Mouse (Mus musculus): ENCODE measurements around the gene 1700013F07Rik. TPM values are rescaled to one million over a fixed set of nuclear protein-coding genes. Genes with fewer than 3 reads are reported as not detected.
"Not testable (repeated sequence)": the region's sequence is repeated elsewhere in the genome, so short reads cannot be mapped to it uniquely, and the experiment has no call there.

The 1700013F07Rik gene
- 0.49 and 0.63 TPM in 2 replicates for polyA plus RNA-seq (2016; fragmentation: Nextera tagmentation; extraction: Ambion mirVana)

- no peak for DNase-seq (ENCODE audit: low spot score)
- WGBS = 91% methylated on average over 6 of the region's 6 CpGs
- no peaks in the 10 kb centered on the region for H3K9me3 ChIP-seq (replicated peaks)
- no peaks in the 10 kb centered on the region for H3K36me3 ChIP-seq
- H3K27ac ChIP-seq (replicated peaks) = no peak within 1 kb of the TSS
- H3K4me3 ChIP-seq = no peak within 1 kb of the TSS
- H3K4me1 ChIP-seq = peaks cover 21% of the 10 kb centered on the region
- peaks cover 32% of the 10 kb centered on the region for H3K27me3 ChIP-seq (ENCODE audit: low read depth, poor library complexity, severe bottlenecking)
Observed at GRCm38 (mm10) chr3:108533951-108534350, at the start of gene 1700013F07Rik. 1700013F07Rik (plus strand) TSS chr3:108534150.

DNA sequence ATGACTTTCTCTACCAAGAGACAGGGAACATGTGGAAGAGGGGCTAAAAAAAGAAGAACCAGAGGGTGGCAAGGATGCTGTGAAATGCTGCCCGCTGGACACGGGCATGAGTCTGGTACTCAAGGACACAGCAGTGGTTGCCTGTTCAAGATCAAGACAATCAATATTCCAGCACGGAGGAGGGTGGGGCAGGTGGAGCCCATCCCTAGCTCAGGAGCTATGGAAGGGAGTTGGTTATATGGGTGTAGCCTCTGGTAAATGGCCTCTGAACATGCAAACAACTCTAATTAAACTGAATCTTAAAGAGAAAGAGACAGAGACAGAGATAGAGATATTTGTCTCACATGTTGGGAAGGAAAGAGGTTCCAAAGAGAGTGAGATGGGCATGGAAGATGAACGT, 49.2 kb upstream of the 1700013F07Rik start:
- no peaks in the 10 kb centered on the region for H3K9me3 ChIP-seq (replicated peaks)
- no peak for DNase-seq (ENCODE audit: low spot score)
- WGBS = 87% methylated on average over 4 of the region's 4 CpGs
- no peaks in the 10 kb centered on the region for H3K4me1 ChIP-seq
- H3K27ac ChIP-seq (replicated peaks) = no peak overlapping the region
- no peak overlapping the region for H3K4me3 ChIP-seq
- no peaks in the 10 kb centered on the region for H3K36me3 ChIP-seq
- H3K27me3 ChIP-seq (ENCODE audit: low read depth, poor library complexity, severe bottlenecking) = 0 out of 2 replicates have a peak, but pooled peaks cover 4% of the 10 kb centered on the region

GRCm38 (mm10) chr3:108489968-108490367, 44.0 kb upstream of the 1700013F07Rik start:
- Histone ChIP-seq H3K4me3 (no peak overlapping the region), H3K27me3 (ENCODE audit: low read depth, poor library complexity, severe bottlenecking) (0 out of 2 replicates have a peak, but pooled peaks cover 3% of the 10 kb centered on the region), H3K36me3 (no peaks in the 10 kb centered on the region), H3K27ac (replicated peaks) (no peak overlapping the region), H3K9me3 (replicated peaks) (no peaks in the 10 kb centered on the region), H3K4me1 (peaks cover 12% of the 10 kb centered on the region)
- no peak for DNase-seq (ENCODE audit: low spot score)
- 41% methylated on average over 3 of the region's 3 CpGs for WGBS

DNA sequence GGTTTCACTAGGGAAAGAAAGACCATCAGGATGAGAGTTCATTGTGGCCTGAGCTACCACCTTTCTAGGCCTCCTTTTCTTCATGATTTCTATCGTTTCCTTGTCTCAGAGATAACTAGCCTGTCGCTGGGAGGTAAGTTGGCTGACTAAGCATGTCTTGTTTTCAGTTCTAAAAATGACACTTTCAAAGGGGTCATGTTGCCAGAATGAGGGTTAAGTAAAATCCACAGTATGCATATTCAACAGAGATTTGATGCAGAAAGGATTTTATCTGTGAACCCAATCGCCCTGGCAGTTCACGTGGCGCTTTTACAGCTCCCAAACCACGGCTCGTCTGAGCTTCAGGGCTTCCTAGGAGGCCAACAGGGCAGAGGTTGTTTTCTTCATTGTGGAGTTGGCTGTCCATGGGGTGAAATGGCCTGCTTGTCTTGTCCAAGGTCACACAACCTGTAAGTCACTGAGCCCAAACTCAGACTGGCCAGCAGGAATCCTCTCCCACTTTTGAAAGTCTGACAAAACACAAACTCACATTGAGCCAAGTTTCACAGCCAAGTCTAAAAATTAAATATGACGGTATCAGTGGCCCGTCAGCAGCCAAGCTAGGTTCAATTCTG, 39.0 kb upstream of the 1700013F07Rik start:
- Histone ChIP-seq H3K27ac (replicated peaks) (no peak overlapping the region), H3K36me3 (no peaks in the 10 kb centered on the region), H3K27me3 (ENCODE audit: low read depth, poor library complexity, severe bottlenecking) (0 out of 2 replicates have a peak, but pooled peaks cover 3% of the 10 kb centered on the region), H3K4me3 (no peak overlapping the region), H3K9me3 (replicated peaks) (no peaks in the 10 kb centered on the region), H3K4me1 (peaks cover 32% of the 10 kb centered on the region)
- WGBS = 80% methylated on average over 9 of the region's 9 CpGs
- DNase-seq (ENCODE audit: low spot score) = no peak

- WGBS = 41% methylated on average over 4 of the region's 4 CpGs
- 0 out of 2 replicates have a peak overlapping the region, but pooled peaks have one; percentile 28 for H3K27ac ChIP-seq (replicated peaks)
Observed at GRCm38 (mm10) chr3:108495486-108495885, 38.5 kb upstream of the 1700013F07Rik start.

DNA sequence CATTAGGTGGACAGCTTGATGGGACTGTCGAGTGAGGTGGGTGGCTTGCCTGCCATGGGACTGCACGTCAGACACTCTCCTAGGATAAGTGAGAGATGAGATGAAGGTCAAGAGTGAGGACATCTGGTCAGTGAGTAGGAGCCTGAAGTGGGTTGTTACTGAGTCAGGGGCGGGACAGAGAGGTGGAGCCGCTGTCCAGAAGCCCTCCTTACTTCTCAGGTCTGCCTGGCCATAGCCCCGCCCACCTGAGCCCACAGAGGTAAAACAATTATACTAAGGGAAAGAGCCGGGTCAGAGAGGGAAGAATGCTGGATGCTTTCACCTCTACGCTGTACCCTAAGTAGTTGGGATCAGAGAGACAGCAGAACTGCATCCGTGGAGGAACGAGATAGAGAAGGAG, 36.3 kb upstream of the 1700013F07Rik start:
- H3K27ac ChIP-seq (replicated peaks) = no peak overlapping the region
- peaks cover 31% of the 10 kb centered on the region for H3K4me1 ChIP-seq
- WGBS = 46% methylated on average over 9 of the region's 9 CpGs
- DNase-seq (ENCODE audit: low spot score) = no peak
- no peaks in the 10 kb centered on the region for H3K9me3 ChIP-seq (replicated peaks)
- H3K27me3 ChIP-seq (ENCODE audit: low read depth, poor library complexity, severe bottlenecking) = no peaks in the 10 kb centered on the region
- no peak overlapping the region for H3K4me3 ChIP-seq
- no peaks in the 10 kb centered on the region for H3K36me3 ChIP-seq

More at GRCm38 (mm10) chr3:108495486-108495885, 38.5 kb upstream of the 1700013F07Rik start:
- no peak overlapping the region for H3K4me3 ChIP-seq
- no peak for DNase-seq (ENCODE audit: low spot score)
- no peaks in the 10 kb centered on the region for H3K9me3 ChIP-seq (replicated peaks)
- H3K4me1 ChIP-seq = peaks cover 33% of the 10 kb centered on the region
- 0 out of 2 replicates have a peak, but pooled peaks cover 3% of the 10 kb centered on the region for H3K27me3 ChIP-seq (ENCODE audit: low read depth, poor library complexity, severe bottlenecking)
- no peaks in the 10 kb centered on the region for H3K36me3 ChIP-seq

GRCm38 (mm10) chr3:108499826-108500225, 34.1 kb upstream of the 1700013F07Rik start:
- Histone ChIP-seq H3K9me3 (replicated peaks) (no peaks in the 10 kb centered on the region), H3K4me3 (no peak overlapping the region), H3K27ac (replicated peaks) (no peak overlapping the region), H3K4me1 (peaks cover 25% of the 10 kb centered on the region), H3K27me3 (ENCODE audit: low read depth, poor library complexity, severe bottlenecking) (no peaks in the 10 kb centered on the region), H3K36me3 (no peaks in the 10 kb centered on the region)
- no peak for DNase-seq (ENCODE audit: low spot score)
- WGBS = 76% methylated on average over 8 of the region's 8 CpGs

DNA sequence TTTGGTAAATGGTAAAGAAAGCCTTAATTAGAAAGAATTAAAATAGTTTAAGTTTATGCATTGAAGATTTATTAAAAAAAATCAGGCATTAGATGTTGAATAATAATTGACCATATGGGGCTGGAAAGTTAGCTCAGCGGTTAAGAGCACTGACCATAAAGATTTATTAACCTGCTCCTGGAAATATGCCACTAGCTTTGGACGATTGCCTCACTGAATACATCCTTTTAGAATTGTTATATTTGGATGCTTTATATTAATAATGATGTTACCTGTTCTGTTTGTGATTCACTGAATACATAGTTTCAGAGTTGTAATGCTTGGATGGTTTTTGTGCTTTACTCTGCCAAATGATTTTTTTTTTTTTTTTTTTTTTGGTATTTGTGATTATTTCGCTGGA, 32.5 kb upstream of the 1700013F07Rik start:
- not testable (repeated sequence) for H3K4me3 ChIP-seq; DNase-seq (ENCODE audit: low spot score); H3K9me3 ChIP-seq (replicated peaks); H3K36me3 ChIP-seq; H3K27ac ChIP-seq (replicated peaks); H3K27me3 ChIP-seq (ENCODE audit: low read depth, poor library complexity, severe bottlenecking)
- H3K4me1 ChIP-seq = peaks cover 18% of the 10 kb centered on the region
- WGBS = 92% methylated on average over 3 of the region's 3 CpGs

DNA sequence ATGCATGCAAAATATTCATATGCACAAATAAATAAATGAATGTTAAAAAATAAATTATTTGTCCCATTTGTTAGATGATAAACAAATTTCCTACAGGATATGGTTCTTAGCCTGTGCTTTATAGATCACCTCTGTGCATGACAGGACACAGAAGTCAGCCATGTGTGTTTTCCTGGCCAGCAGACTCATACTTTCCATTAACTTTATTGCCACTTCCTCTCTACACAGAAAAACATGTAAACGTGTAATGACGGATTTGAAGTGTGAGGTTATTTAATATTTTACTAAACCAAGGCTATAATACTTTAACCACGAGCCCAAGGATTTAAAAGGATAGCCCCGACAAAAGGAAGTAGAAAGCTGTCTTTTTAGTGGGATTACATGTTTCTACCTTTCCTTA, 30.0 kb upstream of the 1700013F07Rik start:
- Histone ChIP-seq H3K9me3 (replicated peaks) (no peaks in the 10 kb centered on the region), H3K36me3 (no peaks in the 10 kb centered on the region), H3K4me3 (no peak overlapping the region), H3K27me3 (ENCODE audit: low read depth, poor library complexity, severe bottlenecking) (no peaks in the 10 kb centered on the region), H3K27ac (replicated peaks) (no peak overlapping the region), H3K4me1 (peaks cover 24% of the 10 kb centered on the region)
- 90% methylated on average over 4 of the region's 4 CpGs for WGBS
- DNase-seq (ENCODE audit: low spot score) = no peak

GRCm38 (mm10) chr3:108508745-108509474, 25.0 kb upstream of the 1700013F07Rik start:
- 76% methylated on average over 4 of the region's 4 CpGs for WGBS
- Histone ChIP-seq H3K4me3 (no peak overlapping the region), H3K27me3 (ENCODE audit: low read depth, poor library complexity, severe bottlenecking) (no peaks in the 10 kb centered on the region), H3K4me1 (peaks cover 40% of the 10 kb centered on the region), H3K27ac (replicated peaks) (no peak overlapping the region), H3K9me3 (replicated peaks) (no peaks in the 10 kb centered on the region), H3K36me3 (no peaks in the 10 kb centered on the region)
- DNase-seq (ENCODE audit: low spot score) = no peak

DNA sequence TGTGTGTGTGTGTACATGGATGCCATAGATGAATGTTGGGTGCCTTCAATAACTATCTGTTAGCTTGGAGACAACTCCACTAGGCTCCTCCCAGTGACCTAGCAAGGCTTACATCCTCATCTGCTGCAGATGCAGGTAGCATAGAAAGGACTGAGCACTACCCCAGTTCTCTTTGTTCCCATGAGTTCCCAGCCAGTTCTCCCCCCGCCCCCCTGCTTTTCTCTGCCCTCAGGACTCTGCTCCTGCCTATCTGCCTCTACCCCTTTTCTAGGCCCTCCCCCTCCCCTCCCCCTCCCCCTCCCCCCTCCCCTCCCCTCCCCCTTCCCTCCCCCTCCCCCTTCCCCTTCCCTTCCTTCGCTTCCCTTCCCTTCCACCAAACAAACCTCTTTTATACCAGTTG, 23.8 kb upstream of the 1700013F07Rik start:
- Histone ChIP-seq H3K36me3 (no peaks in the 10 kb centered on the region), H3K9me3 (replicated peaks) (no peaks in the 10 kb centered on the region), H3K27me3 (ENCODE audit: low read depth, poor library complexity, severe bottlenecking) (no peaks in the 10 kb centered on the region), H3K4me1 (peaks cover 35% of the 10 kb centered on the region), H3K27ac (replicated peaks) (0 out of 2 replicates have a peak overlapping the region, but pooled peaks have one; percentile 15), H3K4me3 (no peak overlapping the region)
- 40% methylated on average over 2 of the region's 2 CpGs for WGBS
- no peak for DNase-seq (ENCODE audit: low spot score)

DNA sequence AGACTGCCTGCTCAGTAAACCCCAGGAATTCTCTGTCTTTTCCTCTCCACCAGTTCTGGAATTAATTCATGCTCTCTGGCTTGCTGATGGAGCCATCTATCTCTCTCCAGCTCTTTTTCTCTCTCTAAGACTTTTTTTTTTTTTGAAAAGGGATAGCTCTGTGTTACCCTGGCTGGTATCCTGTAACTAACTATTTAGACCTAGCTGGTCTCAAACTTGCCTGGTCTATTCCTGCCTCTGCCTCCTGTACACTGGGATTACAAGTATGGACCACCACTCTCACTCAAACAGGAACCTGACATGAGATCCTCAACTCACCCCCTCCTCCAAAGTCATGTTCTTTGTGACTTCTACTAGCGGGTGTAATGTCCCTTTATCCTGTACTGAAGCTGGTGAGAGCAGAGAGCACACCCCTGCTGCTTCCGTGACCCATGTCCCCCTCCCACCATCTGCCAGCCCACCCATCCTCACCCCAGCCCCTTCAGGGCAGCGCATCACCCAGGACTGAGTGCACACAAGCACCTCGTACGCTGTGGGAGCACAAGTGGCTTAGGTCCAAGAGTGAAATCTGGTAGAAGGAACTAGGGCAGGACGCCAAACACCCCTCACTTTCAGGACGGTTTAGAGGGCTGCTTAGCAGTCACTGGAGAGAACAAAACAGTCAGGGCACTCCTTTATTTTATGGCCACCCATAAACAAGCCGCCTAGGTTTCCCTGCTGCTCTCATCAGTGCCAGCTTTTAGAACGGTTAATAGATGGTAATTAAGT, 23.1 kb upstream of the 1700013F07Rik start:
- no peaks in the 10 kb centered on the region for H3K27me3 ChIP-seq (ENCODE audit: low read depth, poor library complexity, severe bottlenecking)
- 28% methylated on average over 9 of the region's 9 CpGs for WGBS
- no peak for DNase-seq (ENCODE audit: low spot score)
- H3K27ac ChIP-seq (replicated peaks) = peak overlapping the region; percentile 70
- peaks cover 32% of the 10 kb centered on the region for H3K4me1 ChIP-seq
- H3K4me3 ChIP-seq = no peak overlapping the region
- H3K36me3 ChIP-seq = no peaks in the 10 kb centered on the region
- no peaks in the 10 kb centered on the region for H3K9me3 ChIP-seq (replicated peaks)
